Mouse (Mus musculus): ENCODE results near the gene Adam6b. TPM values are rescaled to one million over a fixed set of nuclear protein-coding genes. Genes with fewer than 3 reads are reported as not detected.
A peak's percentile ranks its signal among the peaks of the same experiment; 100 is the strongest.
"Not testable (repeated sequence)": the region's sequence is repeated elsewhere in the genome, so short reads cannot be mapped to it uniquely, and the experiment has no call there.

Adam6b gene
- not detected in 2 replicates for polyA plus RNA-seq (2016; fragmentation: Nextera tagmentation; extraction: Ambion mirVana)

GRCm38 (mm10) chr12:113489211-113489610, at the start of gene Adam6b:
Gene Adam6b, plus strand, starts transcription at chr12:113489511.
- not testable (repeated sequence) for H3K27ac ChIP-seq (replicated peaks); H3K4me3 ChIP-seq; H3K36me3 ChIP-seq; H3K9me3 ChIP-seq (replicated peaks); H3K4me1 ChIP-seq; DNase-seq (ENCODE audit: low spot score); H3K27me3 ChIP-seq (ENCODE audit: low read depth, poor library complexity, severe bottlenecking)
- 92% methylated on average over 1 of the region's 1 CpGs for WGBS

DNA sequence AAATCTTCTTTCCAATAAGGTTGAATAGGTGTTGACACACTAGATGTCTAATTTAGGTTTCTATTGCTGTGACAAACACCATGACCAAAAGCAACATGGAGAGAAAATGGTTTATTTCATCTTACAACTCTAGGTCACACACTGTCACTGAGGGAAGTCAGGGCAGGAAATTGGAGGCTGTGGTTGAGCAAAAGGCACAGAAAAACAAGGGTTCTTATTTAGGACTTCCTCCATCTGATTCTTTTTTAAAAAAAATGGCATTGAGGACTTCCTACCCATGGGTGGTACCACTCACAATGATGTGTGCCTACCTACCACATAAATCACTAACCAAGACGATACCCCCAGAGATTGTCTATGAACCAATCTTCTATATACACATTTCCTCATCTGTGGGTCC, 43.2 kb upstream of the Adam6b start:
- no peak overlapping the region for H3K4me3 ChIP-seq
- no peaks in the 10 kb centered on the region for H3K36me3 ChIP-seq
- no peak for DNase-seq (ENCODE audit: low spot score)
- no peak overlapping the region for H3K27ac ChIP-seq (replicated peaks)
- WGBS: 88% methylated on average over 1 of the region's 1 CpGs
- no peaks in the 10 kb centered on the region for H3K4me1 ChIP-seq
- no peaks in the 10 kb centered on the region for H3K27me3 ChIP-seq (ENCODE audit: low read depth, poor library complexity, severe bottlenecking)
- no peaks in the 10 kb centered on the region for H3K9me3 ChIP-seq (replicated peaks)

DNA sequence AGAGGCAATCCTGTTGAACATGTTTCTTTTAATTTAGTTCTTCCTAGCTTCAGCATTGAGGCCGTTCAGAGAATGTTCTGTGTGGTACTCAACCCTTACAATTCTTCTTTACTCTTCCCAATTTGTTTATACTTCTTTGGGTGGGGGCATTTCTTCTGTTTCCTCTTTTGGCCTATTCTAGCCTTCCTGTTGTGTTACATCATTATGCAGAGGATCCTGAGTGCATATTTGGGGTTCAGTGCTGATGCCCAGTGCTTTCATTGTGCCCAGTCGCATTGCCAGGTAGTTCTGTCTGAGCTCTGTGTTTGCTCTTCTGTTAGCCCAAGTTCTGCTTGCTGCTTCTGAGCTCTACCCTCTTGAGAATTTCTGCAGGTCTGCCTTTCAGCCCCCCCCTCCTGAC, 13.1 kb upstream of the Adam6b start:
- H3K9me3 ChIP-seq (replicated peaks): peaks cover 34% of the 10 kb centered on the region
- WGBS: 83% methylated on average over 2 of the region's 2 CpGs
- DNase-seq (ENCODE audit: low spot score): no peak
- no peak overlapping the region for H3K27ac ChIP-seq (replicated peaks)
- H3K36me3 ChIP-seq: no peaks in the 10 kb centered on the region
- no peaks in the 10 kb centered on the region for H3K27me3 ChIP-seq (ENCODE audit: low read depth, poor library complexity, severe bottlenecking)
- H3K4me3 ChIP-seq: no peak overlapping the region
- no peaks in the 10 kb centered on the region for H3K4me1 ChIP-seq

DNA sequence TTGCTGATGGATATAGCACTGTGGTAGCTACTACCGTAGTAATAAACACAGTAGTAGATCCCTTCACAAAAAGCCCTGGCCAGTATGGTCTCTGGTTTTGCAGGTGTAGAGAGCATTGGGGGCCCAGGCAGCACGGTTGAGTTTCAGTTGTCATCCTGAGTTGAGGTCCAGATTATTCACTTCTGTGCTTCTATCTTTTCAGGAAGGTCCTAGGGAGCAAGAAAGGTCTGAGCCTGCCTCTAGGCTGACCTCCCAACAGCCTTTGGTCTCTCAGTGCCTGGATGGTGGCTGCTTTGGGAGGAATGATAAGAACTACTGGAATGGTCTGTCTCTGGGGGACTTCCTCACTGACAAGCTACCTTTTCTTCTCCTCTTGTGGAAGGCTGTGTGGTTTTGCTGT, 7.2 kb upstream of the Adam6b start:
- no peaks in the 10 kb centered on the region for H3K4me1 ChIP-seq
- no peaks in the 10 kb centered on the region for H3K36me3 ChIP-seq
- no peak for DNase-seq (ENCODE audit: low spot score)
- H3K4me3 ChIP-seq: no peak overlapping the region
- 79% methylated on average over 2 of the region's 2 CpGs for WGBS
- peaks cover 44% of the 10 kb centered on the region for H3K9me3 ChIP-seq (replicated peaks)
- no peak overlapping the region for H3K27ac ChIP-seq (replicated peaks)
- H3K27me3 ChIP-seq (ENCODE audit: low read depth, poor library complexity, severe bottlenecking): no peaks in the 10 kb centered on the region

GRCm38 (mm10) chr12:113482661-113483389, 6.5 kb upstream of the Adam6b start:
- peaks cover 44% of the 10 kb centered on the region for H3K9me3 ChIP-seq (replicated peaks)

GRCm38 (mm10) chr12:113483492-113484162, 5.7 kb upstream of the Adam6b start:
- H3K36me3 ChIP-seq: no peaks in the 10 kb centered on the region
- H3K4me1 ChIP-seq: no peaks in the 10 kb centered on the region
- H3K27ac ChIP-seq (replicated peaks): no peak overlapping the region
- no peak overlapping the region for H3K4me3 ChIP-seq
- H3K27me3 ChIP-seq (ENCODE audit: low read depth, poor library complexity, severe bottlenecking): no peaks in the 10 kb centered on the region
- peaks cover 40% of the 10 kb centered on the region for H3K9me3 ChIP-seq (replicated peaks)
- WGBS: 87% methylated on average over 2 of the region's 2 CpGs
- no peak for DNase-seq (ENCODE audit: low spot score)

More at GRCm38 (mm10) chr12:113482661-113483389, 6.5 kb upstream of the Adam6b start:
- Histone ChIP-seq H3K27me3 (ENCODE audit: low read depth, poor library complexity, severe bottlenecking) (no peaks in the 10 kb centered on the region), H3K36me3 (no peaks in the 10 kb centered on the region), H3K27ac (replicated peaks) (no peak overlapping the region), H3K4me1 (no peaks in the 10 kb centered on the region), H3K4me3 (no peak overlapping the region)
- 62% methylated on average over 4 of the region's 4 CpGs for WGBS
- no peak for DNase-seq (ENCODE audit: low spot score)

GRCm38 (mm10) chr12:113484971-113485485, 4.3 kb upstream of the Adam6b start:
- no peak overlapping the region for H3K4me3 ChIP-seq
- no peak for DNase-seq (ENCODE audit: low spot score)
- no peaks in the 10 kb centered on the region for H3K4me1 ChIP-seq
- no peak overlapping the region for H3K27ac ChIP-seq (replicated peaks)
- WGBS: 40% methylated on average over 2 of the region's 2 CpGs
- H3K9me3 ChIP-seq (replicated peaks): peaks cover 36% of the 10 kb centered on the region; the same call in 1 of the 2 replicates
- no peaks in the 10 kb centered on the region for H3K27me3 ChIP-seq (ENCODE audit: low read depth, poor library complexity, severe bottlenecking)
- no peaks in the 10 kb centered on the region for H3K36me3 ChIP-seq

DNA sequence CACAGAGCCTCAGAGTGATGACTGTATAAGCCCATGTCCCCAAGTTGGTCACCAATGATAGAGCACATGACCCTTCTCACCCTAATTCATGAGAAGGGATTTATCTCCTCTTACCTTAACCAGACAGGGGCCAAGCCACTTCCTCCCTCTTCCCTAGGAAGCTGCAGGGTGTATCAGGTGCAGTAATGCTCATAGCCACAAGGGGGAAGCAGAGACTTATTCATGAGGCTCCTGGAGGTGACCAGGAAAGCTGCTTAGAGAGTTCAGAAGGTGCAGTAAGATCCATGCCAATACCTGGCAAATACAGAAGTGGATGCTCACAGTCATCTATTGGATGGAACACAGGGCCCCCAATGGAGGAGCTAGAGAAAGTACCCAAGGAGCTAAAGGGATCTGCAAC, 1.6 kb upstream of the Adam6b start:
- H3K4me1 ChIP-seq: not testable (repeated sequence)

DNA sequence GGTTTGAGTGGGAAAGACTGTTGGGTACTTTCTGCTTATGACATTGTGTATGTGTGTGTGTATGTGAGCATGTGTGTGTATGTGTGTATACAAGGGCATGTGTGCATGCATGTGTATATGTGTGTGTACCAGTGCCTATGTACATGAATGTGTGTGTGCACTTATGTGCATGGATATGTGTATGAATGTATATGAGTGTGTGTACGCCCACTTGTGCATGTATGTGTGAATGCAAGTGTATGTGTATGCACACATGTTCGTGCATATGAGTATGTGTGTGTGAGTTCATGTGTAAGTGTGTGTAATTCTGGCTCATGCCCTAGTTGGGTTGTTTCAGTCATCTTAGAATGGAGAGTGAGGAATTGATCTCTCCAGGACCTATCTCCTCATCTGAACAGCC, 36.6 kb downstream of the Adam6b start:
- WGBS: 77% methylated on average over 2 of the region's 2 CpGs
- H3K4me3 ChIP-seq: no peak overlapping the region
- no peak for DNase-seq (ENCODE audit: low spot score)
- H3K27ac ChIP-seq (replicated peaks): no peak overlapping the region
- H3K27me3 ChIP-seq (ENCODE audit: low read depth, poor library complexity, severe bottlenecking): no peaks in the 10 kb centered on the region
- H3K9me3 ChIP-seq (replicated peaks): peaks cover 66% of the 10 kb centered on the region
- no peaks in the 10 kb centered on the region for H3K36me3 ChIP-seq
- H3K4me1 ChIP-seq: no peaks in the 10 kb centered on the region

More for the DNA sequence above, 1.6 kb upstream of the Adam6b start:
- not testable (repeated sequence) for H3K36me3 ChIP-seq; H3K27ac ChIP-seq (replicated peaks); H3K27me3 ChIP-seq (ENCODE audit: low read depth, poor library complexity, severe bottlenecking); H3K4me3 ChIP-seq
- DNase-seq (ENCODE audit: low spot score): peak; percentile 13
- H3K9me3 ChIP-seq (replicated peaks): peaks cover 19% of the 10 kb centered on the region; the same call in 1 of the 2 replicates

Other genes starting within 250 kb of the Adam6b start
- gene Adam6a, start 54.4 kb downstream of the Adam6b start, polyA plus RNA-seq (2016; fragmentation: Nextera tagmentation; extraction: Ambion mirVana): not detected in 2 replicates